Mouse (Mus musculus) layer of hippocampus, adult 11-12 months (tissue): Measurements from ENCODE around the gene Prr29.
A peak's percentile ranks its signal among the peaks of the same experiment; 100 is the strongest.
"Not testable (repeated sequence)": the region's sequence is repeated elsewhere in the genome, so short reads cannot be mapped to it uniquely, and the experiment has no call there.

Source experiments
- DNase-seq: peaks from one replicate; pipeline ENCODE4 v3.0.0; 2022; ENCODE audit warnings: low spot score

The Prr29 gene

GRCm38 (mm10) chr11:106365366-106365765 lies at the start of gene Prr29:
Gene Prr29, plus strand, starts transcription at chr11:106365472.
- DNase-seq: no peak

GRCm38 (mm10) chr11:106316416-106316815 lies 48.9 kb upstream of the Prr29 start:
- no peak for DNase-seq

GRCm38 (mm10) chr11:106317801-106318200 lies 47.5 kb upstream of the Prr29 start:
- no peak for DNase-seq

- DNase-seq: no peak
Measured at GRCm38 (mm10) chr11:106318406-106319366, 46.6 kb upstream of the Prr29 start.

- no peak for DNase-seq
Measured at GRCm38 (mm10) chr11:106324858-106325257, 40.4 kb upstream of the Prr29 start.

- DNase-seq: peak; percentile 72
Measured at GRCm38 (mm10) chr11:106325566-106326206, 39.6 kb upstream of the Prr29 start.

- DNase-seq: no peak
Measured at GRCm38 (mm10) chr11:106326475-106326874, 38.8 kb upstream of the Prr29 start.

GRCm38 (mm10) chr11:106328521-106328920 lies 36.8 kb upstream of the Prr29 start:
- DNase-seq: no peak

- no peak for DNase-seq
Measured at GRCm38 (mm10) chr11:106329128-106329527, 36.1 kb upstream of the Prr29 start.

- DNase-seq: peak; percentile 34
Measured at GRCm38 (mm10) chr11:106329682-106330081, 35.6 kb upstream of the Prr29 start.

GRCm38 (mm10) chr11:106332458-106332857 lies 32.8 kb upstream of the Prr29 start:
- DNase-seq: no peak

GRCm38 (mm10) chr11:106334066-106334465 lies 31.2 kb upstream of the Prr29 start:
- DNase-seq: no peak

- no peak for DNase-seq
Measured at GRCm38 (mm10) chr11:106338029-106338428, 27.2 kb upstream of the Prr29 start.

GRCm38 (mm10) chr11:106338870-106339269 lies 26.4 kb upstream of the Prr29 start:
- DNase-seq: no peak

GRCm38 (mm10) chr11:106339323-106339722 lies 25.9 kb upstream of the Prr29 start:
- DNase-seq: not testable (repeated sequence)

- no peak for DNase-seq
Measured at GRCm38 (mm10) chr11:106340990-106341520, 24.2 kb upstream of the Prr29 start.

GRCm38 (mm10) chr11:106344910-106345309 lies 20.4 kb upstream of the Prr29 start:
- no peak for DNase-seq

GRCm38 (mm10) chr11:106349772-106350171 lies 15.5 kb upstream of the Prr29 start:
- DNase-seq: no peak

- no peak for DNase-seq
Measured at GRCm38 (mm10) chr11:106350853-106351252, 14.4 kb upstream of the Prr29 start.

- no peak for DNase-seq
Measured at GRCm38 (mm10) chr11:106351253-106351652, 14.0 kb upstream of the Prr29 start.

- no peak for DNase-seq
Measured at GRCm38 (mm10) chr11:106351941-106352340, 13.3 kb upstream of the Prr29 start.

GRCm38 (mm10) chr11:106353188-106353587 lies 12.1 kb upstream of the Prr29 start, which contains the start of gene Scn4a:
Gene Scn4a, minus strand, starts transcription at chr11:106353288.
- DNase-seq: no peak

GRCm38 (mm10) chr11:106354181-106354580 lies 11.1 kb upstream of the Prr29 start:
- DNase-seq: no peak
